Mouse (Mus musculus) liver, postnatal 0 days (tissue): ENCODE measurements at regions not wholly inside any gene's neighbourhood (a gene's known extent, or its start where the extent isn't known, plus 50 kb on each side); places are given as distances from the start of the nearest gene placed in this dataset.

Experiments used
- ATAC-seq: fragments of 200-750 bp; cut with Nextera tagmentation; 2 replicates; pipeline ENCODE4 v1.8.0; 2017; ENCODE audit warnings: mild to moderate bottlenecking, moderate library complexity
- DNase-seq: peaks from one replicate; pipeline ENCODE4 v3.0.0-alpha.2; 2016
- H3K27ac ChIP-seq: fragments of 300-500 bp; sonication (generic); 2 replicates; pipeline ENCODE4 v1.5.1; 2014; ENCODE audit warnings: antibody characterized with exemption, moderate library complexity, mild to moderate bottlenecking, low read depth
- H3K27me3 ChIP-seq: fragments of 300-500 bp; sonication (generic); 2 replicates; pipeline ENCODE4 v1.6.1; 2014; ENCODE audit warnings: low read length, control low read depth, mixed read lengths; ENCODE audit not compliant: insufficient read depth
- H3K36me3 ChIP-seq: fragments of 300-500 bp; sonication (generic); replicated peaks from 2 replicates; pipeline ENCODE4 v1.6.1; 2014; ENCODE audit warnings: mild to moderate bottlenecking, control low read depth, low read length, moderate library complexity, mixed read lengths; ENCODE audit not compliant: insufficient read depth
- H3K4me1 ChIP-seq: fragments of 300-500 bp; sonication (generic); 2 replicates; pipeline ENCODE4 v1.6.1; 2014; ENCODE audit warnings: antibody characterized with exemption, mild to moderate bottlenecking, control low read depth; ENCODE audit not compliant: insufficient read depth
- H3K4me2 ChIP-seq: fragments of 300-500 bp; sonication (generic); 2 replicates; pipeline ENCODE4 v1.6.1; 2014; ENCODE audit warnings: low read depth, mild to moderate bottlenecking, low read length, moderate library complexity, mixed read lengths
- H3K4me3 ChIP-seq: fragments of 300-500 bp; sonication (generic); 2 replicates; pipeline ENCODE4 v1.5.1; 2014; ENCODE audit warnings: low read depth, low read length
- H3K9ac ChIP-seq: fragments of 300-500 bp; sonication (generic); replicated peaks from 2 replicates; pipeline ENCODE4 v1.6.1; 2014; ENCODE audit warnings: mild to moderate bottlenecking, moderate library complexity
- H3K9me3 ChIP-seq: fragments of 300-500 bp; sonication (generic); 2 replicates; pipeline ENCODE4 v1.6.1; 2016; ENCODE audit warnings: mild to moderate bottlenecking, control low read depth, low read length, mixed read lengths
- CTCF ChIP-seq: sonication (generic); IDR thresholded peaks from 2 replicates; pipeline ENCODE4 v1.5.1; 2016; ENCODE audit warnings: antibody characterized with exemption, low read depth
- EP300 ChIP-seq: IDR thresholded peaks from 2 replicates; pipeline ENCODE4 v1.6.1; 2016; ENCODE audit warnings: antibody characterized with exemption, low read depth, mild to moderate bottlenecking
- WGBS: fragments of 180-500 bp; shearing (Covaris S2); extraction: QIAGEN DNeasy Blood & Tissue Kit; methylation state at CpG from one replicate; pipeline ENCODE4 v1.1.7; 2014; ENCODE audit not compliant: insufficient replicate concordance; 5-methylcytosine and 5-hydroxymethylcytosine counted together

- H3K4me1 ChIP-seq = no peaks in the 10 kb centered on the region
- no peak overlapping the region for H3K9ac ChIP-seq
- H3K36me3 ChIP-seq = no peaks in the 10 kb centered on the region
- DNase-seq = no peak
- no peak overlapping the region for H3K4me2 ChIP-seq
- no peaks in the 10 kb centered on the region for H3K9me3 ChIP-seq
- H3K4me3 ChIP-seq = no peak overlapping the region
- no peaks in the 10 kb centered on the region for H3K27me3 ChIP-seq
- H3K27ac ChIP-seq = no peak overlapping the region
- 77% methylated on average over 2 of the region's 2 CpGs for WGBS
- no peak for TF ChIP-seq CTCF
- TF ChIP-seq EP300 = no peak
- ATAC-seq = no peak
Measured at GRCm38 (mm10) chr16:7942333-7942732, 482.6 kb downstream of the Tmem114 start.

- Histone ChIP-seq H3K4me1 (no peaks in the 10 kb centered on the region), H3K27ac (no peak overlapping the region), H3K4me3 (no peak overlapping the region), H3K9me3 (no peaks in the 10 kb centered on the region), H3K36me3 (no peaks in the 10 kb centered on the region), H3K9ac (no peak overlapping the region), H3K4me2 (no peak overlapping the region), H3K27me3 (no peaks in the 10 kb centered on the region)
- ATAC-seq (no peak), DNase-seq (no peak)
- WGBS = 27% methylated on average over 5 of the region's 5 CpGs
- no peak for TF ChIP-seq CTCF
- TF ChIP-seq EP300 = no peak
Measured at GRCm38 (mm10) chr16:7937167-7937566, 487.8 kb downstream of the Tmem114 start.

- WGBS = 32% methylated on average over 4 of the region's 4 CpGs
- DNase-seq (no peak), ATAC-seq (no peak)
- H3K4me3 ChIP-seq = no peak overlapping the region
- H3K27ac ChIP-seq = no peak overlapping the region
- no peaks in the 10 kb centered on the region for H3K36me3 ChIP-seq
- no peak overlapping the region for H3K9ac ChIP-seq
- H3K4me2 ChIP-seq = no peak overlapping the region
- H3K27me3 ChIP-seq = no peaks in the 10 kb centered on the region
- H3K9me3 ChIP-seq = no peaks in the 10 kb centered on the region
- no peaks in the 10 kb centered on the region for H3K4me1 ChIP-seq
- TF ChIP-seq EP300 (no peak), CTCF (peak; percentile 24; the same call in 1 of the 2 replicates)
Measured at GRCm38 (mm10) chr16:7932322-7932721, 492.6 kb downstream of the Tmem114 start.

GRCm38 (mm10) chr16:7931676-7932075 is 493.3 kb downstream of the Tmem114 start:
- Histone ChIP-seq H3K4me2 (no peak overlapping the region), H3K27me3 (no peaks in the 10 kb centered on the region), H3K4me3 (no peak overlapping the region), H3K9ac (no peak overlapping the region), H3K36me3 (no peaks in the 10 kb centered on the region), H3K27ac (no peak overlapping the region), H3K9me3 (no peaks in the 10 kb centered on the region), H3K4me1 (no peaks in the 10 kb centered on the region)
- TF ChIP-seq EP300 (no peak), CTCF (no peak)
- DNase-seq (no peak), ATAC-seq (no peak)
- 87% methylated on average over 6 of the region's 6 CpGs for WGBS

GRCm38 (mm10) chr16:7929112-7929511 is 495.8 kb downstream of the Tmem114 start:
- WGBS = 68% methylated on average over 4 of the region's 4 CpGs

GRCm38 (mm10) chr16:7928391-7928935 is 496.5 kb downstream of the Tmem114 start:
- Histone ChIP-seq H3K9ac (no peak overlapping the region), H3K4me3 (no peak overlapping the region), H3K4me1 (no peaks in the 10 kb centered on the region), H3K4me2 (no peak overlapping the region), H3K27ac (no peak overlapping the region), H3K36me3 (no peaks in the 10 kb centered on the region), H3K27me3 (no peaks in the 10 kb centered on the region), H3K9me3 (no peaks in the 10 kb centered on the region)
- ATAC-seq (no peak), DNase-seq (no peak)
- 72% methylated on average over 6 of the region's 6 CpGs for WGBS
- TF ChIP-seq CTCF (no peak), EP300 (no peak)

More at GRCm38 (mm10) chr16:7929112-7929511, 495.8 kb downstream of the Tmem114 start:
- Histone ChIP-seq H3K4me3 (no peak overlapping the region), H3K9me3 (no peaks in the 10 kb centered on the region), H3K4me2 (no peak overlapping the region), H3K36me3 (no peaks in the 10 kb centered on the region), H3K4me1 (no peaks in the 10 kb centered on the region), H3K27ac (no peak overlapping the region), H3K9ac (no peak overlapping the region), H3K27me3 (no peaks in the 10 kb centered on the region)
- DNase-seq (no peak), ATAC-seq (no peak)
- no peak for TF ChIP-seq EP300
- TF ChIP-seq CTCF = no peak

GRCm38 (mm10) chr16:7927756-7928155 is 497.2 kb downstream of the Tmem114 start:
- ATAC-seq = no peak
- Histone ChIP-seq H3K9ac (no peak overlapping the region), H3K27ac (no peak overlapping the region), H3K4me3 (no peak overlapping the region), H3K4me2 (no peak overlapping the region), H3K36me3 (no peaks in the 10 kb centered on the region), H3K4me1 (no peaks in the 10 kb centered on the region), H3K9me3 (no peaks in the 10 kb centered on the region), H3K27me3 (no peaks in the 10 kb centered on the region)
- TF ChIP-seq EP300 (no peak), CTCF (no peak)
- no peak for DNase-seq
- 48% methylated on average over 8 of the region's 8 CpGs for WGBS
